Mouse (Mus musculus) activated CD4-positive, CD25-positive, alpha-beta regulatory T cell, adult 4 months (primary cell): ENCODE data around the gene Atp6v1g3. TPM values are rescaled to one million over a fixed set of nuclear protein-coding genes. Genes with fewer than 3 reads are reported as not detected.

Experiments
- ATAC-seq: one replicate; pipeline ENCODE4 v1.8.0; 2017
- polyA plus RNA-seq, 2 experiments: library from polyadenylated mRNA; unstranded; fragments of 100-300 nt; shearing (Covaris generic); gene quantifications; one replicate each; pipeline ENCODE4 v1.2.1; 2017

Gene Atp6v1g3
- polyA plus RNA-seq = under 1 TPM in 1 of 2 experiments, not detected in 1; 0.63 TPM

GRCm38 (mm10) chr1:138273438-138273837 is at the start of gene Atp6v1g3:
Gene Atp6v1g3 (plus strand): TSS chr1:138273738.
- no peak for ATAC-seq

GRCm38 (mm10) chr1:138233051-138233450 is 40.5 kb upstream of the Atp6v1g3 start:
- peak; percentile 100 for ATAC-seq

- no peak for ATAC-seq
Observed at GRCm38 (mm10) chr1:138237252-138237651, 36.3 kb upstream of the Atp6v1g3 start.

- no peak for ATAC-seq
Observed at GRCm38 (mm10) chr1:138243947-138244346, 29.6 kb upstream of the Atp6v1g3 start.

GRCm38 (mm10) chr1:138244485-138244884 is 29.1 kb upstream of the Atp6v1g3 start:
- no peak for ATAC-seq

GRCm38 (mm10) chr1:138245103-138245502 is 28.4 kb upstream of the Atp6v1g3 start:
- no peak for ATAC-seq

GRCm38 (mm10) chr1:138245533-138245932 is 28.0 kb upstream of the Atp6v1g3 start:
- ATAC-seq = no peak

- ATAC-seq = no peak
Observed at GRCm38 (mm10) chr1:138246438-138247164, 26.9 kb upstream of the Atp6v1g3 start.

GRCm38 (mm10) chr1:138247699-138248483 is 25.6 kb upstream of the Atp6v1g3 start:
- ATAC-seq = peak; percentile 89

GRCm38 (mm10) chr1:138248770-138249169 is 24.8 kb upstream of the Atp6v1g3 start:
- no peak for ATAC-seq

- peak; percentile 22 for ATAC-seq
Observed at GRCm38 (mm10) chr1:138250951-138251350, 22.6 kb upstream of the Atp6v1g3 start.

GRCm38 (mm10) chr1:138256172-138256789 is 17.3 kb upstream of the Atp6v1g3 start:
- ATAC-seq = no peak

GRCm38 (mm10) chr1:138258758-138259157 is 14.8 kb upstream of the Atp6v1g3 start:
- peak; percentile 69 for ATAC-seq

- ATAC-seq = no peak
Observed at GRCm38 (mm10) chr1:138261520-138261919, 12.0 kb upstream of the Atp6v1g3 start.

- ATAC-seq = no peak
Observed at GRCm38 (mm10) chr1:138262408-138262807, 11.1 kb upstream of the Atp6v1g3 start.

GRCm38 (mm10) chr1:138267465-138268055 is 6.0 kb upstream of the Atp6v1g3 start:
- no peak for ATAC-seq

GRCm38 (mm10) chr1:138274930-138275329 is 1.4 kb downstream of the Atp6v1g3 start:
- ATAC-seq = no peak

GRCm38 (mm10) chr1:138275859-138276258 is 2.3 kb downstream of the Atp6v1g3 start:
- ATAC-seq = peak; percentile 90

GRCm38 (mm10) chr1:138281139-138281538 is 7.6 kb downstream of the Atp6v1g3 start:
- ATAC-seq = no peak

GRCm38 (mm10) chr1:138282413-138283141 is 9.0 kb downstream of the Atp6v1g3 start:
- no peak for ATAC-seq

GRCm38 (mm10) chr1:138287665-138288064 is 14.1 kb downstream of the Atp6v1g3 start:
- ATAC-seq = peak; percentile 35

GRCm38 (mm10) chr1:138288721-138289120 is 15.2 kb downstream of the Atp6v1g3 start:
- no peak for ATAC-seq
